Mouse (Mus musculus) limb, embryonic 13.5 days (tissue): ENCODE results near the gene S100pbp. TPM values are rescaled to one million over a fixed set of nuclear protein-coding genes. Genes with fewer than 3 reads are reported as not detected.
A peak's percentile ranks its signal among the peaks of the same experiment; 100 is the strongest.

Experiments
- ATAC-seq: fragments of 200-750 bp; cut with Nextera tagmentation; 2 replicates; pipeline ENCODE4 v1.8.0; 2017; ENCODE audit warnings: low read depth, moderate number of reproducible peaks, moderate TSS enrichment; ENCODE audit not compliant: low FRiP score
- H3K27ac ChIP-seq: fragments of 300-500 bp; sonication (generic); 2 replicates; pipeline ENCODE4 v1.5.1; 2015; ENCODE audit warnings: inconsistent platforms, mild to moderate bottlenecking, moderate library complexity
- H3K27me3 ChIP-seq: fragments of 300-500 bp; sonication (generic); 2 replicates; pipeline ENCODE4 v1.6.1; 2015; ENCODE audit warnings: mild to moderate bottlenecking, inconsistent platforms
- H3K36me3 ChIP-seq: fragments of 300-500 bp; sonication (generic); 2 replicates; pipeline ENCODE4 v1.6.1; 2015; ENCODE audit warnings: inconsistent platforms, mild to moderate bottlenecking, moderate library complexity
- H3K4me1 ChIP-seq: fragments of 300-500 bp; sonication (generic); 2 replicates; pipeline ENCODE4 v1.6.1; 2015; ENCODE audit warnings: inconsistent platforms
- H3K4me2 ChIP-seq: fragments of 300-500 bp; sonication (generic); replicated peaks from 2 replicates; pipeline ENCODE4 v1.6.1; 2015; ENCODE audit warnings: inconsistent platforms, mild to moderate bottlenecking, moderate library complexity
- H3K4me3 ChIP-seq: fragments of 300-500 bp; sonication (generic); 2 replicates; pipeline ENCODE4 v1.5.1; 2015; ENCODE audit warnings: moderate library complexity, mild to moderate bottlenecking, inconsistent platforms
- H3K9ac ChIP-seq: fragments of 300-500 bp; sonication (generic); 2 replicates; pipeline ENCODE4 v1.6.1; 2015; ENCODE audit warnings: mild to moderate bottlenecking, inconsistent platforms
- H3K9me3 ChIP-seq: fragments of 300-500 bp; sonication (generic); 2 replicates; pipeline ENCODE4 v1.6.1; 2016; ENCODE audit warnings: inconsistent platforms
- WGBS: fragments of 180-500 bp; shearing (Covaris S2); methylation state at CpG from one replicate; pipeline ENCODE4 v1.1.7; 2015; 5-methylcytosine and 5-hydroxymethylcytosine counted together
- polyA plus RNA-seq: library from polyadenylated mRNA; unstranded; fragments of >200 nt; fragmentation: Nextera tagmentation; extraction: Ambion mirVana; gene quantifications from 2 replicates; pipeline ENCODE4 v1.2.1, GENCODE M21; 2015

Gene S100pbp
- polyA plus RNA-seq, 1 experiment from 2014 or later: 30.1 TPM

- Histone ChIP-seq H3K36me3 (peaks cover 43% of the 10 kb centered on the region), H3K4me1 (peaks cover 34% of the 10 kb centered on the region), H3K27me3 (0 out of 2 replicates have a peak, but pooled peaks cover under 1% of the 10 kb centered on the region), H3K4me2 (peak overlapping the region; percentile 16; the same call in 1 of the 2 replicates), H3K9ac (peak overlapping the region; percentile 45; the same call in 1 of the 2 replicates), H3K9me3 (no peaks in the 10 kb centered on the region), H3K4me3 (no peak overlapping the region), H3K27ac (peak overlapping the region; percentile 83)
- 39% methylated on average over 16 of the region's 16 CpGs for WGBS
- peak; percentile 80 for ATAC-seq
These were observed 44.8 kb downstream of the S100pbp start for GRCm38 (mm10) chr4:129144401-129145367.

- Histone ChIP-seq H3K4me2 (no peak overlapping the region), H3K9ac (no peak overlapping the region), H3K4me3 (no peak overlapping the region), H3K4me1 (peaks cover 34% of the 10 kb centered on the region), H3K9me3 (no peaks in the 10 kb centered on the region), H3K36me3 (peaks cover 33% of the 10 kb centered on the region), H3K27ac (no peak overlapping the region), H3K27me3 (peaks cover 10% of the 10 kb centered on the region; the same call in 1 of the 2 replicates)
- ATAC-seq: no peak
- 82% methylated on average over 5 of the region's 5 CpGs for WGBS
These were observed 46.0 kb downstream of the S100pbp start for GRCm38 (mm10) chr4:129143509-129143908.

- Histone ChIP-seq H3K27ac (no peak overlapping the region), H3K4me3 (no peak overlapping the region), H3K9ac (no peak overlapping the region), H3K4me2 (no peak overlapping the region), H3K4me1 (peaks cover 34% of the 10 kb centered on the region), H3K27me3 (peaks cover 20% of the 10 kb centered on the region), H3K36me3 (peaks cover 25% of the 10 kb centered on the region), H3K9me3 (no peaks in the 10 kb centered on the region)
- 89% methylated on average over 11 of the region's 11 CpGs for WGBS
- no peak for ATAC-seq
These were observed 47.0 kb downstream of the S100pbp start for GRCm38 (mm10) chr4:129142439-129143045.

GRCm38 (mm10) chr4:129141560-129142438, 47.7 kb downstream of the S100pbp start:
- WGBS: 76% methylated on average over 17 of the region's 17 CpGs
- no peak for ATAC-seq

GRCm38 (mm10) chr4:129140808-129141207, 48.7 kb downstream of the S100pbp start:
- 86% methylated on average over 4 of the region's 4 CpGs for WGBS
- peaks cover 25% of the 10 kb centered on the region for H3K36me3 ChIP-seq
- H3K9me3 ChIP-seq: no peaks in the 10 kb centered on the region
- H3K4me1 ChIP-seq: peaks cover 41% of the 10 kb centered on the region
- H3K4me3 ChIP-seq: no peak overlapping the region
- no peak overlapping the region for H3K27ac ChIP-seq
- H3K9ac ChIP-seq: no peak overlapping the region
- no peak for ATAC-seq
- H3K4me2 ChIP-seq: no peak overlapping the region
- peaks cover 34% of the 10 kb centered on the region for H3K27me3 ChIP-seq

More at GRCm38 (mm10) chr4:129141560-129142438, 47.7 kb downstream of the S100pbp start:
- H3K9ac ChIP-seq: no peak overlapping the region
- peaks cover 26% of the 10 kb centered on the region for H3K27me3 ChIP-seq
- no peak overlapping the region for H3K4me2 ChIP-seq
- peaks cover 40% of the 10 kb centered on the region for H3K4me1 ChIP-seq
- no peaks in the 10 kb centered on the region for H3K9me3 ChIP-seq
- no peak overlapping the region for H3K4me3 ChIP-seq
- H3K27ac ChIP-seq: peak overlapping the region; percentile 6; the same call in 1 of the 2 replicates
- H3K36me3 ChIP-seq: peaks cover 25% of the 10 kb centered on the region

- ATAC-seq: no peak
- Histone ChIP-seq H3K9ac (no peak overlapping the region), H3K9me3 (no peaks in the 10 kb centered on the region), H3K27me3 (peaks cover 42% of the 10 kb centered on the region), H3K4me2 (no peak overlapping the region), H3K36me3 (peaks cover 22% of the 10 kb centered on the region), H3K27ac (no peak overlapping the region), H3K4me1 (peaks cover 37% of the 10 kb centered on the region), H3K4me3 (no peak overlapping the region)
- 90% methylated on average over 5 of the region's 5 CpGs for WGBS
These were observed 49.9 kb downstream of the S100pbp start for GRCm38 (mm10) chr4:129139642-129140041.

GRCm38 (mm10) chr4:129137392-129138321, 51.9 kb downstream of the S100pbp start:
- Histone ChIP-seq H3K27ac (no peak overlapping the region; the same call in 1 of the 2 replicates), H3K9ac (peak overlapping the region; percentile 78), H3K4me3 (peak overlapping the region; percentile 64), H3K4me1 (peaks cover 25% of the 10 kb centered on the region), H3K36me3 (peaks cover 7% of the 10 kb centered on the region; the same call in 1 of the 2 replicates), H3K4me2 (peak overlapping the region; percentile 92), H3K27me3 (peaks cover 42% of the 10 kb centered on the region), H3K9me3 (no peaks in the 10 kb centered on the region)
- WGBS: 48% methylated on average over 14 of the region's 14 CpGs
- 0 out of 2 replicates have a peak, but pooled peaks have one; percentile 16 for ATAC-seq

GRCm38 (mm10) chr4:129136579-129137391, 52.7 kb downstream of the S100pbp start, which contains the start of gene Fndc5:
Gene Fndc5 (plus strand): TSS chr4:129136999.
- Histone ChIP-seq H3K9me3 (no peaks in the 10 kb centered on the region), H3K27ac (no peak within 1 kb of the TSS; the same call in 1 of the 2 replicates), H3K9ac (peak within 1 kb of the TSS; percentile 78), H3K4me1 (peaks cover 21% of the 10 kb centered on the region), H3K36me3 (0 out of 2 replicates have a peak, but pooled peaks cover 3% of the 10 kb centered on the region), H3K27me3 (peaks cover 42% of the 10 kb centered on the region), H3K4me3 (peak within 1 kb of the TSS; percentile 64), H3K4me2 (peak within 1 kb of the TSS; percentile 92)
- peak; percentile 17; the same call in 1 of the 2 replicates for ATAC-seq
- 0% methylated on average over 31 of the region's 80 CpGs for WGBS

GRCm38 (mm10) chr4:129136189-129136578, 53.3 kb downstream of the S100pbp start:
- Histone ChIP-seq H3K9ac (peak overlapping the region; percentile 78), H3K27ac (no peak overlapping the region), H3K4me3 (peak overlapping the region; percentile 64), H3K9me3 (no peaks in the 10 kb centered on the region), H3K4me2 (peak overlapping the region; percentile 92), H3K27me3 (peaks cover 42% of the 10 kb centered on the region), H3K36me3 (0 out of 2 replicates have a peak, but pooled peaks cover 3% of the 10 kb centered on the region), H3K4me1 (peaks cover 23% of the 10 kb centered on the region)
- WGBS: 30% methylated on average over 9 of the region's 9 CpGs
- ATAC-seq: no peak

GRCm38 (mm10) chr4:129135637-129136036, 53.9 kb downstream of the S100pbp start:
- Histone ChIP-seq H3K4me3 (peak overlapping the region; percentile 64), H3K27me3 (peaks cover 42% of the 10 kb centered on the region), H3K4me2 (no peak overlapping the region; the same call in 1 of the 2 replicates), H3K4me1 (peaks cover 28% of the 10 kb centered on the region), H3K9ac (no peak overlapping the region), H3K36me3 (0 out of 2 replicates have a peak, but pooled peaks cover 3% of the 10 kb centered on the region), H3K9me3 (no peaks in the 10 kb centered on the region), H3K27ac (no peak overlapping the region)
- no peak for ATAC-seq
- 53% methylated on average over 2 of the region's 2 CpGs for WGBS
